Mouse (Mus musculus): Measurements from ENCODE around the gene Lrrc75a.

- TF ChIP-seq CTCF (IDR thresholded peaks at IDR 0.05; ENCODE audit: borderline replicate concordance, control insufficient read depth, extremely low read depth, insufficient read depth, low read length, poor library complexity) (no peak), POLR2A (IDR thresholded peaks at IDR 0.05; ENCODE audit: control insufficient read depth, extremely low read depth, insufficient read depth, low read length, poor library complexity) (no peak)
Measured at GRCm38 (mm10) chr11:62629352-62630224, 18.7 kb downstream of the Lrrc75a start.
